Mouse (Mus musculus): ENCODE measurements around the gene Noto. TPM values are rescaled to one million over a fixed set of nuclear protein-coding genes. Genes with fewer than 3 reads are reported as not detected.

The Noto gene
- polyA plus RNA-seq (2012; ENCODE audit: low replicate concordance) = not detected in 2 replicates

DNA sequence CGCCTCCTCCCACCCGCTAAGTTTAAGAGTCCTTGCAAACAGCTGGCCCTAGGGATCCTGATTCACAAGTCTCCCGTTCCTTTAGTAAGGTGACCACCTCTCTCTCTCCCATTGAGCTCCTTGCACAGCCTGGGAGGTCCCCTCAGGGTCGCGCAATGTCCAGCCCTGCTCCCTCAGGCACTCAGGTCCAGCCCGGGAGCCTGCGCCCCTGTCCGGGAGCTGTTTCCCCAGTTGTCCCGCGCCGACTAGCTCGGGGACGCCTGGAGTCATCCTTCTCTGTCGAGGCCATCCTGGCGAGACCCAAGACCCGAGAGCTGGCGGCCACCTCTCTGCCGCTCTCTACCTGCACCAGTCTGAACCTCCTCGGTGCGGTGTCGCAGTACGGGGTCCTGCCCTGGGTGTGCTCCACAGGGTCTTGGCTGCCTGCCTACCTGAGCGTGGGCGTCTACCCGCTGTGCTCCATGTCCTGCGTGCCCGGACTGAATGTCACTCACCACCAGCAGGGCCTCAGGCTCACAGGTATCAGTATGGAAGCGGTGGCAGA lies at the start of gene Noto:
Gene Noto (plus strand): TSS at position 51 of the 544 bp plus-strand sequence.

DNA sequence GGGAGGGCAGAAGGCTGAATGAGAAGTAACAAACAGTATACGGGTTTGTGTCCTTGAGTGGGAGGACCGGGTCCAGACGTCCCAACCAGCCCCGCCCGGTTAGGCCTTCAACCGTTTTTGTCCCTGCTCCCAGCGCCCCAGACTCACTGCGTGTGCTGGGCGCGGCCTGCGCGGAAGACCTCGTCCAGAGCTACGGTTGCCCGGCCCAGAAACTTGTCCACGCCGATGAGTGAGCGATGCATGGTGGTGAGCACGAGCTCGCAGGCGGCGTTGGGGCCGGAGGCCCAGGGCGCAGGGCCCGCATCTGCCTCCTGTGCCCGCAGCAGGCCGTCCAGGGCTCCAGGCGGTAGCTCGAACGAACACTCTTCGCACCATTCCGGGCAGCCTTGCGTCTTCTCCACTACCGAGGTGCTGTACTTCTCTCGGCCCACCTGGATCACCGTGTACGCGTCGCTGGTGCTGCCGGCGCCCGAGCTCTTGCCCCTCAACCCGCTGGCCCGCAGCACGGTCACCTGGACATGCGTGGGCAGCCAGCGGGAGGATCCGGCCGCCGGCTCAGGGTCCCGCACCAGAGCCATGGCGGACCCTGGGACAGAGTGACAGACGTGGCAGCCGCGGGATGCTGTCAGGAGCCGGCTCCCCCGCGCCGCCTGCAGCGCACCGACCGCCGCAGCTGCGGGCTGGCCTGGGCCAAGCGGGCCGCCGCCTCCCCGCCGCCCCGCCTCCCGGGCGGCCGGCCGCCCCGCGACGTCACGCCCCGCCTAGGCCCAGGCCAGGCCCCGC lies 49.5 kb upstream of the Noto start, which contains the start of gene Rab11fip5:
Gene Rab11fip5 (minus strand): TSS at position 684 of the 783 bp plus-strand sequence.

DNA sequence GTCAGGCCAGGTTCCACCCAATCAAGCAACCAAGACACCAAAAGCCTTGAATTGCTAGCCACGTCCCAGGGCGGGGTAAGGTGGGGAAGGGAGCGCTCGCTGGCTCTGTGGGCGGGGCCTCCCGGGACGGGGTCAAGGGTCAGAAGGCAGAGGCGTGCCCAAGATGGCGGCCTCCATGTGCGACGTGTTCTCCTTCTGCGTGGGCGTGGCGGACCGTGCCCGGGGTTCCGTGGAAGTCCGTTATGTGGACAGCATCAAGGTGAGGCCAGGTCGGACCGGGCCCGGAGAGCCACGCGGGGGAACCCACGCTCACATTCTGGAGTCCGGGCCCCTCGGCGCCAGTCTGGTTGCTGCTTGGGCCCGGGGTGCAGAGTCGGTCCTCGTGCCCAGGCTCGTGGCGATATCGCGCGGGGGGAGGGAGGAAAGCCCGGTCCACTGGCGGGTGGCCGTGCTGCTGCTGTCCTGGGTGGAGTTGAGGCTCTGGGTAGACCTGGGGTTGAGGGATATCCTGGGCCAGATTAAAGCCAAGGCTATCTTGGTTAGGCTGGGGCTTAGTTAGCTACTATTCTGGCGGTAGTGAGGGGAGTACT lies 8.3 kb downstream of the Noto start, which contains the start of gene Smyd5:
Gene Smyd5 (plus strand): TSS at position 148 of the 590 bp plus-strand sequence.

DNA sequence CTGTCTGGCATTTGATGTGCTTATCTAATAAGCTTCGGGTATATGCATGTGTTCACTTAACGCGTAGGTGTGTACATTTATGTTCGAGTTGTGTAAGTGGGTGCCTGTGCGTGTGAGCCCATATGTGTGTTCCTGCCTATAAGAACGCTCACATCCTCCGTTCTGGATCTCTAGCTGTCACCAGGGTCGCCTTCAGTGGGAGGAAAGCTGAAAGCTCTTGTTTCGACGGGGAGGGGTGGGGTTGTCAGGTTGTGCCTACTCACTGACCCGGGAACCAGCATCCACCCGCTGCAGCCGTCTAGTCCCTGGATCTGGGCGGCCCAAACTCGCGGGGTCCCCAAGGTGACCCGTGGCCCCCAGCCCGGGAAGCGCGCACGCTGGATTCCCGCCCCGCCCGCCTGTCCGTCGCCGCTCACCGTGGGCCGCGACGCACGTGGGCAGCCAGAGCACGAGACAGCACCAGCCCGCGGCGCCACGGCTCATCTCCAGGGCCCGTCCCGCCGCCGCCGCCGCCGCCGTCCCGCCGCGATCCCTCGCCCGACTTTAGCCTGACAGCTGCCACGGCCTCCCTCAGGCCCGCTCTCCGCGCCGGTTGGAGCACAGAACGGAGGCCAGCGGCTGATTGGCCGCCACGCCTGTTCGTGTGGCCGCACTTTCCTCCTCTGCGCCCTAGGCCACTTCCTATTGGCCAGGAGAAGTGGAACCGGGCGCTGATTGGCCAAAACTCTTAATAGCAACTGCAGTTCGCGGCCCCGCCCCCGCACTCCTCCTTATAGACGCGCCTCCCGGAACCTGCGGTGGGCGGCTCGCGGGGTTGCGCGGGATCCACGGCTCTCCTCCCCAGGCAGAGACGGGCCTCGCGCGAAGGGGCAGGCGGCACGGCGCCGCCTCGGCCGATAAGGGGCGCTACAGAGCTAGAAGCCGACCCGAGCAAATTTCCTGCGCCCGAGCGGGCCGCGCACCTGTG lies 27.3 kb downstream of the Noto start, which contains the start of gene Cct7:
Gene Cct7 (plus strand): TSS at position 818 of the 967 bp plus-strand sequence.

DNA sequence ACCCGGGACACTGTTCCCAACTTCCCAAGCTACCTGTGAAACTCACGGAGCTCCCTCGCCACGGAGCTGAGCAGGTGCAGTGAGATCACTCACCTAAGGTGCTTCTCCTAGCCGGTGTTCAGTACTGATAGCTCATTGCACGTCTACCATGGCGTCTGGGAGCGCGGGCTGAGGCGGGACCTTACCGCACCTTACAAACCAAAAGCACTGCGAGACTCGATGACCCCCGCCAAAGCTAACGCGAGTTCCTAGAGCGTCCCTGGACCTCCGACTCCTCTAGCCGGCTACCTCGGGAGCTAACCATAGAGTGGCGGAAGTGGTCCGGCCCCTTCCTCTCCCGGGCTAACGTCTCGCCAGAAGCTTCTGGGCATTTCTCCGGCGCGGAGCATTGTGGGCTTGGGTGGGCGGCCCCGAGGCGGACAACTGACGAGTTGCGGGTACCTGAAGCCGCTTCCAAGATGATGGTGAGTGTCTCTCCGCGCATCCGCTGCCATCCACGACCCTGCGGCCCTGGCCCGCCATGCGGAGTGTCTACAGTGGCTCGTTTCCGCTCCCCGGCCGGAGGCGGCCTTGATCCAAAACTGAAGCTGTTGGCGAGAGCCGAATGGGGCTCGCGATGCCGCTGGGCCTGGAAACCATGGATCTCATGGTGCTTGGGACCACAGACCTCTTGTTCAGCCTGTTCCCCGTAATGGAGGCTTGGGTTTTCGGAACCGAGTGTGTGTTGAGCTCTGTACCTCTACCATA lies 28.2 kb downstream of the Noto start, which contains the start of gene Pradc1:
Gene Pradc1 (minus strand): TSS at position 307 of the 747 bp plus-strand sequence.

Other genes with a start within 250 kb of the Noto start
- not detected in 2 replicates for gene Emx1, start 236.4 kb upstream of the Noto start, polyA plus RNA-seq (2012; ENCODE audit: low replicate concordance)
- gene Sfxn5, start 90.5 kb upstream of the Noto start, polyA plus RNA-seq (2012; ENCODE audit: low replicate concordance) = 8.7 and 17.8 TPM in 2 replicates
- 6.7 and 11.6 TPM in 2 replicates for gene Rab11fip5, start 49.3 kb upstream of the Noto start, polyA plus RNA-seq (2012; ENCODE audit: low replicate concordance)
- gene Smyd5, start 8.1 kb downstream of the Noto start, polyA plus RNA-seq (2012; ENCODE audit: low replicate concordance) = 6.8 and 28.1 TPM in 2 replicates
- 12.0 and 25.1 TPM in 2 replicates for gene Cct7, start 27.6 kb downstream of the Noto start, polyA plus RNA-seq (2012; ENCODE audit: low replicate concordance)
- gene Pradc1, start 28.1 kb downstream of the Noto start, polyA plus RNA-seq (2012; ENCODE audit: low replicate concordance) = 8.9 and 12.6 TPM in 2 replicates
- 0.06 and 0.15 TPM in 2 replicates for gene Fbxo41, start 79.1 kb downstream of the Noto start, polyA plus RNA-seq (2012; ENCODE audit: low replicate concordance)
- gene Egr4, start 89.7 kb downstream of the Noto start, polyA plus RNA-seq (2012; ENCODE audit: low replicate concordance) = 0.16 and 0.65 TPM in 2 replicates
- 0.58 and 0.67 TPM in 2 replicates for gene Alms1, start 163.6 kb downstream of the Noto start, polyA plus RNA-seq (2012; ENCODE audit: low replicate concordance)

All from hematopoietic multipotent progenitor cell, adult 10-12 weeks (in vitro differentiated cells).